Mouse (Mus musculus) cerebellum, postnatal 10 days (tissue): Measurements from ENCODE around the gene Slc10a4.
A peak's percentile ranks its signal among the peaks of the same experiment; 100 is the strongest.
"Not testable (repeated sequence)": the region's sequence is repeated elsewhere in the genome, so short reads cannot be mapped to it uniquely, and the experiment has no call there.

Experiments used
- DNase-seq, 2 experiments: peaks; one replicate each; pipeline ENCODE4 v3.0.0; 2021; ENCODE audit warnings: mixed read lengths in 2 of 2

Slc10a4 gene

DNA sequence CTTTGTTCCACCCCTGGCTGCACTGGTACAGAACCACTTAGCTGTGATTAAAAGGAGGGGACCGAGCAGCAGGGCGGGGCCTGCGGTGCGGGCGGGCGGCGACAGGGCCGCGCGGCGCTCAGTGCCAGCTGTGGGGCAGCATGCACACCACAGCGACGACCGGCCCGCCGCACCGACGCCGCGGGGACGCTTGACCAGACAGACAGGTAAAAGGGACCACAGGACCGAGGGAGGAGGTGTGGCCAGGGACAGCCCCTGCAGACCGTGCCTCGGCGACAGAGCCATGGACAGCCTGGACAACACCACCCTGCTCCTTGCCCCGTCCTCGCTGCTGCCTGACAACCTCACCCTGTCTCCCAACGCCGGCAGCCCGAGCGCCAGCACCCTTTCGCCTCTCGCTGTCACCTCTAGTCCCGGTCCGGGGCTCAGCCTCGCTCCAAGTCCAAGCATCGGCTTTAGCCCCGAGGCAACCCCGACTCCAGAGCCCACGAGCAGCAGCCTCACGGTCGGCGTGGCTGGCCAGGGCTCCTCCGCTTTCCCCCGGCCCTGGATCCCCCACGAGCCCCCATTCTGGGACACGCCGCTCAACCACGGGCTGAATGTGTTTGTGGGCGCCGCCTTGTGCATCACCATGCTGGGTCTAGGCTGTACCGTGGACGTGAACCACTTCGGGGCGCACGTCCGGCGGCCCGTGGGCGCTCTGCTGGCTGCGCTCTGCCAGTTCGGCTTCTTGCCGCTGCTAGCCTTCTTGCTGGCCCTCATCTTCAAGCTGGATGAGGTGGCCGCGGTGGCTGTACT, at the start of gene Slc10a4:
TSS of gene Slc10a4 (plus strand) at position 100 of the 798 bp plus-strand sequence.
- peak; percentile 43 to 45 for DNase-seq

DNA sequence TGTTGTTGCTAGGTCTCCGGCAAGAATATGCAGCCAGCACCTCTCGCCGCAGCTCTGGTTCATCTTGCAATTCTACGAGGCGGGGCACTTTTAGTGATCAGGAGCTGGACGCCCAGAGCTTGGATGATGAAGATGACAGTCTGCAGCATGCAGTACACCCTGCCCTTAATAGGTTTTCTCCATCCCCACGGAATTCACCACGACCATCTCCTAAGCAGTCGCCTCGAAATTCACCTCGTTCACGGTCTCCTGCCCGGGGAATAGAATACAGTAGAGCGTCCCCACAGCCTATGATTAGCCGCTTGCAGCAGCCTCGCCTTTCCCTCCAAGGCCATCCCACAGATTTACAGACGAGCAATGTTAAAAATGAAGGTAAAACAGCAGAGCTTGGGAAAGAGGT, 49.4 kb upstream of the Slc10a4 start:
- no peak for DNase-seq

DNA sequence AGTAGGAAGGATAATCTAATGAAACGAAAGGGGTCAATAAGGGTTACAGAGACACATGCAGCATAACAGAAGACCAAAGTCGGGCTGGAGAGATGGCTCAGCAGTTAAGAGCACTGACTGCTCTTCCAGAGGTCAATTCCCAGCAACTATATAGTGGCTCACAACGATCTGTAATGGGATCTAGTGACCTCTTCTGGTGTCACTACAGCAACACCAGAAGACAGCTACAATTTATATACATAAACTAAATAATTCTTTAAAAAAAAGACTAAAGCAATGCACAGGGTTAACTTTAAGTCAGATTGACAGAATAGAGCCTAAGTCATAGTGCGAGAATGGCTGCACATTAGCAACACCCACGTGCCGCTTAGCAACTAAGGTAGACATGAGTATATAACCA, 46.6 kb upstream of the Slc10a4 start:
- no peak for DNase-seq

DNA sequence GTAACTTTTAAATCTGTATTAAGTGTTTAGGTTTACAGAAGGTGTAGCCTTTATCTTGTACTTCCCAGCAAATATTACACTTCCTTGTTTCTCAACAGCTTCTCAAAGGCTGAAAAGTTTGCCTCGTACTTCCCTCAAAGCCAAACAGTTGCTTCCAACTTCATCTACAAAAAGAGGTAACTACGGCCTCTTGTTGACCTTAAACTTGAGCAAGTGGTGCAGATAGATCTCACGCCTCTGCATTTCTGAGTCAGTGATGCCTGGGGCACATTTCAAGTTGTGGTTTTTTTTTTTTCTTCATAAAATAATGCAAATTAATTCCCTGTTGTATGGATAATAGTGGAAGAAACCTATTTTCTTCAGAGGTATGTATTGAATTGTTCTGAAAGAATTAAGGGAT, 41.0 kb upstream of the Slc10a4 start:
- no peak for DNase-seq

DNA sequence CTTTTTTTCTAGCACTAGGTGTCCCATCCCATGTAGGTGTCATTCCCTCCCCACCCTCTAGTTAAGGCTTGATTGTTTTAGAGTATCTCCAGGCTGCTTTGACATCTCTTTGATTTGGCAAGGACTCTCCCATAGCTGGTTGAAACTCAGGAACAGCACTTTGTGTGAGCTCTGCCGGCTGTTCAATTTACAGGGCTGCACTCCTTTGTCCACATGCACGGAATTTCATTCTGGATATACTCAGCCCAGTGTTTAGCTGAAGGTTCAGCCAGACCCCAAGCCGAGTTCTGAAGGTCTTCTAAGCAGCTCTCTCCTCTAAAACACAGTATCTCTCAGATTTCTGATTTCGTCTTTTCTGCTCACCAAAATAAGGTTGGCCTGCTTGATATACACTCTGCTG, 34.2 kb upstream of the Slc10a4 start:
- DNase-seq: no peak

DNA sequence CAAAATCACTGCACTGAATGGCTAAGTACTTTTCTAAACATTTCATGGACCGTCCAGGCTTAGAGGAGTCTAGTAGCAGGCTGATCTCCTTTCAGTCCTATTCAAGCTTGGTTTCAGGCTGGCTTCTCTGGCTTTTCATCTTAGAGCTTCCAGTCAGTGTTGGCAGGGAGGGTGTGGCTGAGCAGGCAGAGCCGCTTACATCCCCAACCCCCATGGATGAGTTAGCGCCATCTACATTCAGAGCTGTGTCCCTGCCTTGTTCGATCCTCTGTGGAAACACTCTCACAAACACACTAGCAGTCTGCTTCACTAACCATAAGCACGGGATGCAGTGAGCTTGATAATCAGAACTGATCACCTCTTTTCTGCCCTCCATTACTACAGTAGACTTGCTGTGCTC, 33.7 kb upstream of the Slc10a4 start:
- DNase-seq: peak in 1 of 2 experiments; percentile 9

DNA sequence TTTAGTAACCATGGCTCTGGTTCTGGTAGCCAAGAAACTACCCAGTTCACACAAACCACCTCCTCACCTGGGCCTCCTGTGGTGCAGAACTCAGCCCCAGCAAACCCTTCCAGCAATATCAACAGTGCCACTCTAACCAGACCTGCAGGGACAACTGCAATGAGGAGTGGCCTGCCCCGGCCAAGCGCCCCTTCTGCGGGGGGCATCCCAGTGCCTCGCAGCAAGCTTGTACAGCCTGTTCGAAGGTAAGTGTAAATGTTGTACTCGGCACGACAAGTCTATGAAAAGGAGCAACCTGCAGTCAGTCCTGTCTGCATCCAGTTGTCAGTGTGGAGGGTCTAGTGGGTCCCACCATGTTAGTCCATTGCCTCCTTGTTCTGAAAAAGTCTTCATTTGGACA, 32.1 kb upstream of the Slc10a4 start, which contains the start of gene Gm10135:
TSS of gene Gm10135 (minus strand) at position 101 of the 400 bp plus-strand sequence.
- DNase-seq: no peak

DNA sequence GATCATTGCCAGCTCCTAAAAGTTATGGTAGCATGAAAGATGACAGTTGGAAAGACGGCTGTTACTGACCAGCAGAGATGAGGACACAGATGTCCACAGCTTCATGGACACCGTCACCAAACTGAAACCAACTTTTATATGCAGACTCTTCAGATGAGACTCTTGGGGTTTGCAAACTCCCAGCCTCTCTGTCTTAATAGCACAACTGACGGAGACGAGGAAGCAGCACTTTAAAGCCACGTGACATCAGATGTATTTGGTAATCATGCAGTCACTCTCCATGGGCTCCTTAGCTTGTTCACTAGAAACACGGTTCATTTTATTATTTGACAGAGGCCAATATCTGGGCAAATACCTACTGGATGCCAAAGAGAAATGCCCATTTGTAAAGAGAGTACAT, 30.7 kb upstream of the Slc10a4 start:
- DNase-seq: no peak

DNA sequence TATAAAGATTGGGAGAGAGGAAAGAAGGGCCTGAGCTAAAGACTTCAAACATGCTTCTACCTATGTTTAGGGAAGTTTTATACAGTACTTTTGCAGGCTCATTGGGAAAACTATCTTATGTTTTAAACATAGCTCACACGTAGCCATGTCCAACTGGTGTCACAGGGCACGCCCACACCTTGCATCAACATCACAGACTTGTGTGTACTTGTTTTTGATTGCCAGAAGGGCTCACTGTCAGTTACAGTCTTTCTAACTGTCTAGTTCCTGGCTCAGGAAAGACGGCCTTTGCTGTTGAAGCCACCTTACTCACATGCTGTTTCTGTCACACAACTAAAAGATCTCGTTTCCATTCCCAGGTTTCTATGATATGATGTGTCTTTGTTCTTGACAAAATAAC, 30.1 kb upstream of the Slc10a4 start:
- DNase-seq: no peak

DNA sequence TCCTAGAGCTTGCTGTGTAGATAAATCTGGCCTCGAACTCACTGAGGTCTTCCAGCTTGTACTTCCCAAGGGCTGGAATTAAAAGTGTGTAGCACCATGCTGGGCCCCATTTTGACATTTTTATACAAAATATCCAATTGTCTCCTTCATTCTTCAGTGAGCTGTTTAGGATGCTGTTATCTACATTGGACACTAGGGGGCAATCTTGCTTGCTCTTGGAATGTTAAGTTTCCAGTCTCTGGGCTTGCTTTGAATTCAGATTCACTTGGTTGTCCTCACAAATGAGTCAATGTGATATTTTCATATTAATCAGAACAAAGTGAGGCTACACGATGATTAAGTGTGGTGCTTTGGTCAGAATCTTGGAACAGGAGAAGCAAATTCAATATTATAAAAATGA, 22.6 kb upstream of the Slc10a4 start:
- DNase-seq: peak; percentile 28 to 73

DNA sequence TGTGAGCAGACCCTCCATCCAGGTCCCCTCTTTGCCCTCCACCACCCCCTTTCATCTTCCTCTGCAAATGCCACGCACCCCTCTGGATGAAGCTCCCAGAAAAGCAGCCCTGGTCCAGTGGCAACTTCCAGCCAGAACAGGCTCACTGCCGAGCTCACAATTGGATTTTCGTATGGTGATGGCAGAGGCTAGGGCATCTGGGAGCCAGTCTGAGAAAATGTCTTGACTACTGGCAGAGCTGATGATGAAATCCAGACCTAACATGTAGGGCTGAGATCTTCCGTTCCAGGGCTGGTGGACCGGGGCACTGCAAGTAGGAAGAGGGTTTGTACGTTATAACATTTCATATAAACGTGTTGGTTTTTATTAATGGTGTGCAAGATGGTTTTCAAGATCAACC, 18.9 kb upstream of the Slc10a4 start:
- no peak for DNase-seq

DNA sequence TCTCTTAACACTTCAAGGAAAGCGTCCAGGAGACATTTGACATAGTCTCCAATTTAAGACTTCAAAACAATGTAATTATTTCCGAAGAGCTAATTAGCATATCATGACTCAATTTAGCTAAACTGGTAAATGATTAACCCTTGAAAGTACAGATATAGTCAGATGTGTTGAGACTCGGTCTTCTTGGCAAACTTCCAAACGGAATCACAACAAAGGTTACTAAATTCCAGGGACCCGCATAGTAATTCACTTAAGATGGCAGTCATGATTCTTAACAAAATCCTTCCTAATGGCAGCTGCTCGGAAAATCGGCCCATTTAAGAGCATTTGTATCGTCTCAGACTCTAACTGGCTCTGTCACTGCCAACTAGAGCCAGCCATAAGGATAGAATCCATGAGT, 16.9 kb upstream of the Slc10a4 start:
- no peak for DNase-seq

DNA sequence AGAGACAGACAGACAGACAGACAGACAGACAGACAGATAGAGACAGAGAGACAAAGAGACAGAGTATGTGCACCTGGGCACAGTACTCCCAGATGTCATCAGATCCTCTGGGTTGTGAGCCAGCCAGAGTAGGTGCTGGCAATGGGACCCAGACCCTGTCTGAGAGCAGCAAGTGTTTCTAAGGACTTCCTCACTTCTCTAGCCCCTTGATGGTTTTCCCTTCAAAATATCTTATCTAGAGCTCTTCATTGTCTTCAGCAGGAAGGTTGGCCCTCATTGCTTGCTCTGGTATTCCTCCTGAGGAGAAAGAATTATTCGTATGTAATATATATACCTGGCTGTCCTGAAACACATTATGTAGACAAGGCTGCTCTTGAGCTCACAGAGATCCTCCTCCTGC, 14.2 kb upstream of the Slc10a4 start:
- DNase-seq: no peak

DNA sequence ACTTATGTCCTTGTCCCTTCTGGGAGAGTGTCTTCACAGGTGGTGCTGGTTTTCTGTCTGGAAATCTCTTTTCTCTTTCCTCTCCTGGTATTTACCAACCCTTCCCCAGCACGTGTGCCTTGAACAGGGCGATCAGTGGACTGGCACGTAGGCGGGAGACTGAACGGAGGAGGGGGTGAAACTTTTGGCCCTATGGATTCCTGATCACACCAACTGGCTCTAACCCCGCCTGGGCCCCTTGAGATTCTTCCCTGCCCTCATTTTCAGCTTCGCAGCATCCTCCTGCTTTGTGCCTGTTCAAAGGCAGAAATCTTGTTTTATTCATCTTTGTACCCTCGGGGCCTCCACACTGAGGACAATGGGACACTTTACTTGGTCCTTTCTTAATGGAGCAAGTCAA, 12.3 kb upstream of the Slc10a4 start:
- no peak for DNase-seq

DNA sequence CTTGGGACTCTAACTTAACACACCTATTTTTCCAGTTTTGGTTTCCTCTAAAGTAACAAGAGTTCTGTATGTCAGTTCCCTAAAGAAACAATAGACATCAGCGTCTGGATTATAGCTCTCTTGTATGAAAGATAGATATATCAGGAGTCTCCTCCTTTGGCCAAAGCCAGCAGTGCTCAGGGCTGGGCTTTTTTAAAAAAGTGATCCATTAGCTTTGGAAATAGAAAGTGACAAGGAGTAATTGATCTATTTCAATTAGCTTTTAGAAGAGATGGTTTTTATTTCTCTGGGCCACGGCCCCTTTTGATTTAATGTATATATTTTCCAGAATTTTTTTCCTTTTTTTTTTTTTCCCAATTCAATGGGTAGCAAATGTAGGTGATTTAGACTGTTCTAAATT, 11.8 kb upstream of the Slc10a4 start:
- DNase-seq: no peak

DNA sequence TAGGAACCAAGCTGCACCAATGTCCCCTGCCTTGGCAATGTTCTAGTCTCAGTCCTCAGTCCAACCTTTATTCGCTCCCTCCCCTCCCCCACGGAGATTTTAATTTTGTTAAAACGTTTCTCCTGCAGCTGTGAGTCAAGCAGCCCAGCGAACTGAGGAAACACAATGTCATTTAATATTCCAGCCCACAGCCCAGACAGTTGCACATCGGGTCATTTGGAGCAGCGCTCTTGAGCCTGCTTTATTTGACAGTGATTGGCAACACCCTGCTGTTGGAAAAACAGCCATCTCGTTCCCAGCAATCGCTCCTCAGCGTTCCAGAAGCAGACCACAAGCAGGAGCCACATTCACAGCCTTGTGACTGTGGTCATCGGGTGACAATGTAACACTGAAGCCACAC, 11.3 kb upstream of the Slc10a4 start:
- no peak for DNase-seq

DNA sequence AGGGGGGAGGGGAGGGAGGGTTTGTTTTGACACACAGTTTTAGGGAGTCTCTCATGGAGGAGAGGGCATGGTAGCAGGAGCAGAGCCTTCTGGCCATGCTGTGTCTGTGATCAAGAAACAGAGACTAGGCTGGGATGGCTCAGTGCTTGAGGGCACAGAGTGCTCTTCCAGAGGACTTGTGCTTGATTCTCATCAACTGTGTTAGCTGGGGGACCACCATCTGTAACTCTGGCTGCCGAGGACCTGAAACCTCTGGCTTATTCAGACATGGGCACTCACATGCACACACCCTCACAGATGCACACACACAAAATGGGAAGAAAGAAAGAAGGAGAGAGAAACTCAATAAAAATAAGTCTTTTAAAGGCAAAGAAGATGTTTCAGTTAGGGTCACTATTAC, 8.1 kb upstream of the Slc10a4 start:
- not testable (repeated sequence) for DNase-seq

DNA sequence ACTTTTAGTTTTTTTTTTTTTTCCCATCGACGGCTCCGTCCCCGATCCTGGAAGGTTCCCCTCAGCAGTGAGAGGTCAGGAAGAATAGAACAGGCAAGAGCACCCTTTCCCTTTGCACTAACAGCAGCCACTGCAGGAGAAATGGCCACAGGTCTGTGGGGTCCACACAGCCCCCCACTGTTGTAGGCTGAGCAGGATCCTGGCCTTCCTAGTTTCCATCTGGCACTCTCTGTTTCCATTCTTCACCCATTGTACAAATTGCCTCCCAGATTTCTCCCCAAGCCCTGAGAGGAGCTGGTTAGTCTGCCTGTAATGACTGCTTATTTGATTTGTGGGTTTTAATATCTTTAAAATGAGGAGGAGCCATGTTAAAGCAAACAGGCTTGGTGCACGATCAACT, 2.6 kb upstream of the Slc10a4 start:
- no peak for DNase-seq

DNA sequence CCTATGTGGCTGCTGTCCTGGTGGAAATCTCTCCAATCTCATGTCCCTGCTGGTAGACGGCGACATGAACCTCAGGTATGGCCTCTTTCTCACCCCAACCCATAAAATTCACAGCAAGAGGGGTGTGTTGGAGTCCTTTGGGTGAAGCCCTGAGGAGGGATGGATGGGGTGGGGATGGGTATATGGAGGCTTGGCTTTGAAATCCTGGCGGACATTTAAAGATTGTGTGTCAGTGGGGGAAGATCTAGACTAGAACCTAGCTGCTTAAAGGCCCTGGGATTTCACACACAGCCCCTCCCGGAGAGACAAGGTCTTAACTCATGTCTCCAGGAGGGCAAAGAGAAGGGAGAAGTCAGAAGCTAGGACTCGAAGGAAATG, 888 bp downstream of the Slc10a4 start:
- no peak for DNase-seq

DNA sequence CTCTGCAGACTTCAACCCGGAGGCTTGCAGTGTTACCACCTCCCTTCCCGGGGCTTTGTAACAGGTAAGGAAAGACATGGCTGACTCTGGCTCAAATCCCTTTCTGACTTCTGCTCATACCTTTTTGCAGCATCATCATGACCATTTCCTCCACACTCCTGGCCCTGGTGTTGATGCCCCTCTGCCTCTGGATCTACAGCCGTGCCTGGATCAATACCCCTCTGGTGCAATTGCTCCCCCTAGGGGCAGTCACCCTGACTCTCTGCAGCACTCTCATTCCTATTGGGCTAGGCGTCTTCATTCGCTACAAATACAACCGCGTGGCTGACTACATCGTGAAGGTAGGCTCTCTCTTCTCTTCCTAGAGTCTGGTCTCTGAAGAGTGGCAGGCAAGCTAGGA, 1.5 kb downstream of the Slc10a4 start:
- not testable (repeated sequence) for DNase-seq

DNA sequence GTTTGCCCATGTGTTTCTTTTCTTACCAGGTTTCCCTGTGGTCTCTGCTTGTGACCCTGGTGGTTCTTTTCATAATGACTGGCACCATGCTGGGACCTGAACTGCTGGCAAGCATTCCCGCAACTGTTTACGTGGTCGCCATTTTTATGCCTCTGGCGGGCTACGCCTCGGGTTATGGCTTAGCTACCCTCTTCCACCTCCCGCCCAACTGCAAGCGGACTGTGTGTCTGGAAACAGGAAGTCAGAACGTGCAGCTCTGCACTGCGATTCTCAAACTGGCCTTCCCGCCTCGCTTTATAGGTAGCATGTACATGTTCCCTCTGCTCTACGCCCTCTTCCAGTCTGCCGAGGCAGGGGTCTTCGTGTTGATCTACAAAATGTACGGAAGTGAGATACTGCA, 5.1 kb downstream of the Slc10a4 start:
- not testable (repeated sequence) for DNase-seq

DNA sequence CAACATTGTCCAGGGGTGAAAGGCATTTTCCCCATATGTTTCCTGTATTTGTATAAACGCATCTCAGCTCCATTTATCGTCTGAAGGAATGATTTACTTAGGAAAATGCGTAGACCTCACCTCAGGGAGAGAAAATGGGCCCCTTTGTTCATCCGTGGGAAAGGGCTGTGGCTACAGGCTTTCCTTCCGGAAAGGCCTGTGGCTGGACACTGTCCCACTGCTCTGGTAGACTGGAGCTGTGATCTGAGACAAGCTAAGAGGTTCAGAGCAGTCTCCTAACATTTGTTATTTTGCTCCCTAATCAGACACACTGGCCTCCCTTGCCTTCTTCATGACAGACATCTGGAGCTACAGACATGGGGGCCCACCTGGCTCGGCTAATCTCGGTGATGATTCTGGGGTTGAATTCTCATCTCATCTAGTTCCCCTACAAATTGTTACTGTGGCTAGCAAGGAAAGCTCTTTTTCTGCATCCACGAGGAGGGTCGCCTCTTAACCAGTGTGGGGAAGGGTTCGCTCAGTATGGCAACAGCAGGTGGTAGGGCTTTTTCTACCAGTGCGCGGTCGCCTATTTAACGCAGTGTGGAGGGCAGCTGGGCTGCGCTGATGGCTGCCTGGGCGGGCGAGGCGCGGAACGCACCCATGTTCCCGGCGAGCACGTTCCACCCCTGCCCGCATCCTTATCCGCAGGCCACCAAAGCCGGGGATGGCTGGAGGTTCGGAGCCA, 6.4 kb downstream of the Slc10a4 start:
- DNase-seq: not testable (repeated sequence)

DNA sequence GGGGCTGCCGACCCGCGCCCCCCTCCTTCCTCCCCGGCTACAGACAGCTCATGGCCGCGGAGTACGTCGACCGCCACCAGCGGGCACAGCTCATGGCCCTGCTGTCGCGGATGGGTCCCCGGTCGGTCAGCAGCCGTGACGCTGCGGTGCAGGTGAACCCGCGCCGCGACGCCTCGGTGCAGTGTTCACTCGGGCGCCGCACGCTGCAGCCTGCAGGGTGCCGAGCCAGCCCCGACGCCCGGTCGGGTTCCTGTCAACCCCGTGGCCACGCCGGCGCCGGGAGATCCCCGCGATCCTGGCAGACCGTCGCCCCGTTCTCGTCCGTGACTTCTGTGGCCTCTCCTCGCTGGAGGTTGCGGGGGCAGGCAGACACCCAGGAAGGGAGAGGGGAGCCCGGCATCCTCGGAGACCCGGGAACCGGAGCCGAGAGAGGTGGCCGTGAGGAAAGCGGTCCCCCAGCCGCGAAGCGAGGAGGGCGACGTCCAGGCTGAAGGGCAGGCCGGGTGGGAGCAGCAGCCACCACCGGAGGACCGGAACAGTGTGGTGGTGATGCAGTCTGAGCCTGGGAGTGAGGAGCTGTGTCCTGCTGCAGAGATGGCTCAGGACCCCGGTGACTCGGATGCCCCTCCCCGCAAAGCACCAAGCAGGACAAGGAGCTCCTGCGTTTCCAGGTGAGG, 7.1 kb downstream of the Slc10a4 start:
- DNase-seq: peak; percentile 23 to 26

DNA sequence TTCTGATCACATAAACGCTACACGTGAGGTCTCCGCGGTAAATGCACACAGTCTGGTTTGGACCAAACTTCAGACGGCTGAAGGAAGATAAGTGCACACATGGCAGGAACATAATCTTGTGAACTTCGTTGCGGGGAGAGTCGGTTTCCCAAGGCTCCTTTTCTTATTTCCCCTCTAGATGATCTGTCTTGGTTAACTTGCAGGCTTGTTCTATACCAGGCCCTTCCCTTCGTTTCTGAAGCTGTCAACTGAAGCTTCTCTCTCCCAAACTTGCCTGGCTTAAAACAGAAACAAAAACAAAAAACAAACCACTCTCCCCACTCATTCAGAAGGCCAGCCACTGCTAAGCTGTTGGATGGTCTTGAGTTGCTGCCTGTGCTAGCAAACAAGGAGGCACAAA, 8.1 kb downstream of the Slc10a4 start:
- DNase-seq: no peak
